Mouse (Mus musculus) thymus, adult 18-20 months (tissue): ENCODE data around the gene Olfr222.
A peak's percentile ranks its signal among the peaks of the same experiment; 100 is the strongest.
"Not testable (repeated sequence)": the region's sequence is repeated elsewhere in the genome, so short reads cannot be mapped to it uniquely, and the experiment has no call there.

ENCODE experiments used
- DNase-seq, 2 experiments: peaks; one replicate each; pipeline ENCODE4 v3.0.0; 2022; ENCODE audit warnings: mixed read lengths in 2 of 2

The Olfr222 gene

GRCm38 (mm10) chr11:59576135-59576534 lies at the start of gene Olfr222:
Gene Olfr222 (minus strand): TSS chr11:59576235.
- DNase-seq: not testable (repeated sequence)

- peak; percentile 46 to 64 for DNase-seq
Observed at GRCm38 (mm10) chr11:59624017-59624630, 48.1 kb upstream of the Olfr222 start.

GRCm38 (mm10) chr11:59622214-59622613 lies 46.2 kb upstream of the Olfr222 start:
- DNase-seq: no peak

GRCm38 (mm10) chr11:59616986-59617385 lies 41.0 kb upstream of the Olfr222 start:
- DNase-seq: not testable (repeated sequence)

GRCm38 (mm10) chr11:59614120-59614519 lies 38.1 kb upstream of the Olfr222 start:
- no peak for DNase-seq

GRCm38 (mm10) chr11:59611646-59612045 lies 35.6 kb upstream of the Olfr222 start:
- no peak for DNase-seq

GRCm38 (mm10) chr11:59602287-59602686 lies 26.3 kb upstream of the Olfr222 start:
- DNase-seq: no peak

GRCm38 (mm10) chr11:59600872-59601271 lies 24.8 kb upstream of the Olfr222 start:
- DNase-seq: no peak

GRCm38 (mm10) chr11:59599211-59599610 lies 23.2 kb upstream of the Olfr222 start:
- no peak for DNase-seq

GRCm38 (mm10) chr11:59596950-59597349 lies 20.9 kb upstream of the Olfr222 start:
- no peak for DNase-seq

- no peak for DNase-seq
Observed at GRCm38 (mm10) chr11:59596091-59596490, 20.1 kb upstream of the Olfr222 start.

GRCm38 (mm10) chr11:59593189-59593588 lies 17.2 kb upstream of the Olfr222 start, which contains the start of gene Olfr223:
Gene Olfr223 (minus strand): TSS chr11:59593289.
- DNase-seq: no peak

GRCm38 (mm10) chr11:59589496-59589895 lies 13.5 kb upstream of the Olfr222 start:
- no peak for DNase-seq

GRCm38 (mm10) chr11:59584539-59584938 lies 8.5 kb upstream of the Olfr222 start:
- DNase-seq: no peak

- no peak for DNase-seq
Observed at GRCm38 (mm10) chr11:59575726-59576125, 309 bp downstream of the Olfr222 start.

- DNase-seq: no peak
Observed at GRCm38 (mm10) chr11:59569306-59569705, 6.7 kb downstream of the Olfr222 start.

- DNase-seq: no peak
Observed at GRCm38 (mm10) chr11:59562837-59563236, 13.2 kb downstream of the Olfr222 start.

GRCm38 (mm10) chr11:59562336-59562735 lies 13.7 kb downstream of the Olfr222 start:
- no peak for DNase-seq

- DNase-seq: no peak
Observed at GRCm38 (mm10) chr11:59560906-59561305, 15.1 kb downstream of the Olfr222 start.

- DNase-seq: no peak
Observed at GRCm38 (mm10) chr11:59554535-59554934, 21.5 kb downstream of the Olfr222 start.

GRCm38 (mm10) chr11:59554127-59554526 lies 21.9 kb downstream of the Olfr222 start:
- DNase-seq: no peak

GRCm38 (mm10) chr11:59544005-59544404 lies 32.0 kb downstream of the Olfr222 start:
- no peak for DNase-seq

- no peak for DNase-seq
Observed at GRCm38 (mm10) chr11:59543376-59543775, 32.7 kb downstream of the Olfr222 start.

GRCm38 (mm10) chr11:59542442-59542841 lies 33.6 kb downstream of the Olfr222 start:
- DNase-seq: no peak

GRCm38 (mm10) chr11:59541324-59541723 lies 34.7 kb downstream of the Olfr222 start, which contains the start of gene Nlrp3:
Gene Nlrp3 (plus strand): TSS chr11:59541568.
- DNase-seq: no peak
